Mouse (Mus musculus) intestine, postnatal 0 days (tissue): Measurements from ENCODE around the gene St3gal6. TPM values are rescaled to one million over a fixed set of nuclear protein-coding genes. Genes with fewer than 3 reads are reported as not detected.
A peak's percentile ranks its signal among the peaks of the same experiment; 100 is the strongest.

Experiments used
- ATAC-seq: fragments of 200-750 bp; cut with Nextera tagmentation; 2 replicates; pipeline ENCODE4 v1.8.0; 2017; ENCODE audit warnings: mild to moderate bottlenecking, moderate TSS enrichment, moderate library complexity
- H3K27ac ChIP-seq: fragments of 300-500 bp; sonication (generic); 2 replicates; pipeline ENCODE4 v1.5.1; 2014; ENCODE audit warnings: mild to moderate bottlenecking, low read depth, low read length, moderate library complexity
- H3K27me3 ChIP-seq: fragments of 300-500 bp; sonication (generic); replicated peaks from 2 replicates; pipeline ENCODE4 v1.6.1; 2014; ENCODE audit warnings: low read length, mixed read lengths; ENCODE audit not compliant: control insufficient read depth, insufficient read depth
- H3K36me3 ChIP-seq: fragments of 300-500 bp; sonication (generic); 2 replicates; pipeline ENCODE4 v1.6.1; 2014; ENCODE audit warnings: mild to moderate bottlenecking, moderate library complexity; ENCODE audit not compliant: control insufficient read depth, insufficient read depth
- H3K4me1 ChIP-seq: fragments of 300-500 bp; sonication (generic); replicated peaks from 2 replicates; pipeline ENCODE4 v1.6.1; 2014; ENCODE audit warnings: antibody characterized with exemption, low read length, mixed read lengths; ENCODE audit not compliant: control insufficient read depth, insufficient read depth
- H3K4me2 ChIP-seq: fragments of 300-500 bp; sonication (generic); replicated peaks from 2 replicates; pipeline ENCODE4 v1.6.1; 2014; ENCODE audit warnings: low read depth, mild to moderate bottlenecking, moderate library complexity
- H3K4me3 ChIP-seq: fragments of 300-500 bp; sonication (generic); 2 replicates; pipeline ENCODE4 v1.5.1; 2014; ENCODE audit warnings: low read depth, low read length
- H3K9ac ChIP-seq: fragments of 300-500 bp; sonication (generic); 2 replicates; pipeline ENCODE4 v1.6.1; 2014; ENCODE audit warnings: mild to moderate bottlenecking, low read depth, low read length
- H3K9me3 ChIP-seq: fragments of 300-500 bp; sonication (generic); 2 replicates; pipeline ENCODE4 v1.6.1; 2016; ENCODE audit warnings: mixed run types; ENCODE audit not compliant: control insufficient read depth
- CTCF ChIP-seq: sonication (generic); IDR thresholded peaks from 2 replicates; pipeline ENCODE4 v1.5.1; 2016; ENCODE audit warnings: low read depth, mild to moderate bottlenecking, control low read depth, antibody characterized with exemption, moderate library complexity
- WGBS: fragments of 180-500 bp; shearing (Covaris S2); extraction: QIAGEN DNeasy Blood & Tissue Kit; methylation state at CpG from one replicate; pipeline ENCODE4 v1.1.7; 2014; 5-methylcytosine and 5-hydroxymethylcytosine counted together
- polyA plus RNA-seq: library from polyadenylated mRNA; unstranded; fragments of >200 nt; fragmentation: Nextera tagmentation; extraction: Ambion mirVana; gene quantifications from 2 replicates; pipeline ENCODE4 v1.2.1, GENCODE M21; 2015

St3gal6 gene
- polyA plus RNA-seq, 1 experiment from 2014 or later = 32.5 TPM

DNA sequence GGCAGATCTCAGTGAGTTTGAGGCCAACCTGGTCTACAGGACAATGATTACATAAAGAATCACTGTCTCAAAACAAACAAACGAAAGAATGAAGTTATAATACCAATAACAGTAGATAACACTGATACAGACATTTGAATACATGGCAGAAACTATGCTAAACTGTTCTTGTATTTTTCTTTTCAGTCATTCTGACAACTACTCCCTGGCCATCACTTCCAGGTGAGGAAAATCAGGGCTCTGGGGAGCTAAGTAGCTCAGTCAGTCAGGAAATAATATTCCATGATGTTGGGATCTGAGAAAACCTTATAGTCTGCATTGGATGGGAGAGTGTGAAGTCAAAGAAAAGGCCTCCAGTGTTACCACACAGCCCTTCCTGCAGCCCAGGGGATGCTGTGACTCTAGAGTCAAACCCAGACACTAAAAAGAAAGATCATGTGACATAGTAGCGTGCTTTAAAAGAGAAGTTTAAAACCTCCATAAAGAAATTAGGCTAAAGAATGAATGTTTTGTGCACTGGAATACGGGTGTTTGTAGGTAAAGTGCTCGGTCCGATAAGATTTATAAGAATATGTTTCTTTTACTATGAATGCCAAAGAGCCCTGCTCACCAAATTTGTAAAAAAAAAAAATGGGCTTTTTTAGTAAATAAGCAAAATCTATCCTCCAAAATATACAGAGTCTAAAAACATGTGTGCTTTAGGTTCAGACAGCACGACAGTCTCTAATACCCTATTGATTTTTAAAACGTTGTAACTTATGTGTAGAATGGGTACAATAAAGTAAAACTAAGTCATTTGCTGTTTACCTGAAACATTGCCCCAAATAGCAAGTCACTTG is 6.9 kb downstream of the St3gal6 start:
- no peak for ATAC-seq
- Histone ChIP-seq H3K27me3 (no peaks in the 10 kb centered on the region), H3K4me3 (no peak overlapping the region), H3K36me3 (no peaks in the 10 kb centered on the region), H3K4me2 (no peak overlapping the region), H3K9ac (no peak overlapping the region), H3K27ac (no peak overlapping the region), H3K9me3 (no peaks in the 10 kb centered on the region), H3K4me1 (no peaks in the 10 kb centered on the region; the same call in 1 of the 2 replicates)
- 87% methylated on average over 7 of the region's 7 CpGs for WGBS
- TF ChIP-seq CTCF = no peak

DNA sequence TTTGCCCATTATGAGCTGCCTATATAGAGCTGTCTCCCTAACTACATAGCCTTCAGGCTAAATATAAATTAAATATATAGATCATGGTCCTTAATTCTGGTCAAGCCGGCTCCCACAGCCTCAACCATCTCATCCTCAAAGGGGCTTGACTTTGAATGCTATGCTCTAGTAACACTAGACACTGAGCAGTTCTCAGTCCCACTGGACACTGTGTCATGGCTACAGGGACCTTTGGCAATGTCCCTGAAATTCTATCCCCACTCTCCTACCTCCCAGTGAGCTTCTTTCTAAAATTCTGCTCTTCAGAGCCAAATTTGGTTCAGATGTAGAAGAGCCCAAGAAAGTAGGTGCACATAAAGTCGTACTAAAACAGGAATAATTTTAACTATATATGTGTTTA is 7.9 kb downstream of the St3gal6 start:
- no peaks in the 10 kb centered on the region; the same call in 1 of the 2 replicates for H3K4me1 ChIP-seq
- ATAC-seq = no peak
- no peak overlapping the region for H3K9ac ChIP-seq
- no peak overlapping the region for H3K27ac ChIP-seq
- 92% methylated on average over 2 of the region's 2 CpGs for WGBS
- no peak for TF ChIP-seq CTCF
- no peak overlapping the region for H3K4me2 ChIP-seq
- H3K9me3 ChIP-seq = no peaks in the 10 kb centered on the region
- no peaks in the 10 kb centered on the region for H3K36me3 ChIP-seq
- H3K27me3 ChIP-seq = no peaks in the 10 kb centered on the region
- no peak overlapping the region for H3K4me3 ChIP-seq

DNA sequence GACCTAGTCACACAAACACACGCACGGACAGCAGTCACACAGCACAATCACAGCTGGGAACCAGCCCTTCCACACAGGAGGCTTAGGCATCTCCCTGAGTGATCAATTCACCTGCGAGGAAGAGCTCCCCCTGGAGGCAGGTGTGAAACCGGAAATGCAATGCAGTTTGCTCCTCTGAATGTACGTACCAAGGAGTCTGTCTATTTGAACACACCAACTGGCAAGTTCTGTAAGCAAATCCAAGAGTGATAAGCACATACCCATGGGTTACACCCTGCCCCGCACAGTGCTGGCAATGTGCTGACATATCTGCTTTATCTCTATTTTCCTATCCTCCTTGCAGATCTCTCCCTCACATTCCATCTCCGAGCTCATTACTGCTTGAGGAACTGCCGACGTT is 9.5 kb downstream of the St3gal6 start:
- H3K4me2 ChIP-seq = no peak overlapping the region
- ATAC-seq = peak; percentile 50; the same call in 1 of the 2 replicates
- no peak overlapping the region for H3K4me3 ChIP-seq
- no peaks in the 10 kb centered on the region for H3K9me3 ChIP-seq
- no peaks in the 10 kb centered on the region for H3K36me3 ChIP-seq
- H3K9ac ChIP-seq = no peak overlapping the region
- TF ChIP-seq CTCF = peak; percentile 73
- no peaks in the 10 kb centered on the region; the same call in 1 of the 2 replicates for H3K4me1 ChIP-seq
- H3K27me3 ChIP-seq = no peaks in the 10 kb centered on the region
- WGBS = 74% methylated on average over 9 of the region's 9 CpGs
- no peak overlapping the region for H3K27ac ChIP-seq

DNA sequence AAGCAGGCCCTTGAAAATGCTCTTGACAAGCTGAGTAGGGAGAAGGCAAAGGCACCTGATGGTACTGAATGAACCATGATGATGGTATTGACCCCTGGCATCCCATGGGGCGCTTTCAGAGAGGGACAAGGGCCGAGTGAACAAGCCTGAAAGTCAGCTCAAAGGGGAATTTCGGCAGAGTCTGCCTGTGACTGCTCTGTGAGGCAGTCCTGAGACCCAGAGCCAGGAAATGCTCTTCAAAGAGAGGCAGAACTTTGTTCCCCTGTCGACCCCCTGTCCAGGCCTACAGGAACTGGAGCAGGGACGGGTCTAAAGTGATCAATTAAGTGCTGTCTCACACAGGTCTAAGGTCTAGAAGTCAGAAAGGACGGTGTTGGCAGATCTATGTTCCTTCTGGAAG is 10.3 kb downstream of the St3gal6 start:
- no peaks in the 10 kb centered on the region for H3K4me1 ChIP-seq
- ATAC-seq = no peak
- no peak overlapping the region for H3K27ac ChIP-seq
- no peaks in the 10 kb centered on the region for H3K9me3 ChIP-seq
- TF ChIP-seq CTCF = no peak
- no peak overlapping the region for H3K4me2 ChIP-seq
- H3K27me3 ChIP-seq = no peaks in the 10 kb centered on the region
- no peak overlapping the region for H3K9ac ChIP-seq
- H3K4me3 ChIP-seq = no peak overlapping the region
- 53% methylated on average over 6 of the region's 6 CpGs for WGBS
- no peaks in the 10 kb centered on the region for H3K36me3 ChIP-seq

DNA sequence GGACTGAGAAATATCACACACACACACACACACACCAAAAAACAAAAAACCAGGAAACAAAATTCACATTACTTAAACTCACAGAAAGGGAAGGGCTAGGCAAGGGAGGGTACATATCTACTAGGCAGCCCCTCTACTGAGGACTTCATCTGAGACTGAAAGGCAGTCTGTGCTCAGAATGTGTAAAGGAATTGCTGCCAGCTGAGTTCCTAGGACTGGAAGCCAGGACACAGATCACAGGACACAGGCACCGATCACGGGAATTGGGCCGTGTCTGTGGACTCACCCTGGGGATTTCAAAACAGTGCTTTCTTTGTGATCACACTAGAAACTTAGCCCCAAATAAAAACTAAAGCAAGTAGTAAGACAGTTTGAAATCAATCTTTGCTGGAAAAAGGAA is 11.2 kb downstream of the St3gal6 start:
- no peak overlapping the region for H3K27ac ChIP-seq
- H3K36me3 ChIP-seq = no peaks in the 10 kb centered on the region
- H3K4me2 ChIP-seq = no peak overlapping the region
- H3K4me1 ChIP-seq = no peaks in the 10 kb centered on the region
- no peak for TF ChIP-seq CTCF
- no peak overlapping the region for H3K9ac ChIP-seq
- 43% methylated on average over 3 of the region's 3 CpGs for WGBS
- H3K4me3 ChIP-seq = no peak overlapping the region
- no peak for ATAC-seq
- no peaks in the 10 kb centered on the region for H3K9me3 ChIP-seq
- no peaks in the 10 kb centered on the region for H3K27me3 ChIP-seq

DNA sequence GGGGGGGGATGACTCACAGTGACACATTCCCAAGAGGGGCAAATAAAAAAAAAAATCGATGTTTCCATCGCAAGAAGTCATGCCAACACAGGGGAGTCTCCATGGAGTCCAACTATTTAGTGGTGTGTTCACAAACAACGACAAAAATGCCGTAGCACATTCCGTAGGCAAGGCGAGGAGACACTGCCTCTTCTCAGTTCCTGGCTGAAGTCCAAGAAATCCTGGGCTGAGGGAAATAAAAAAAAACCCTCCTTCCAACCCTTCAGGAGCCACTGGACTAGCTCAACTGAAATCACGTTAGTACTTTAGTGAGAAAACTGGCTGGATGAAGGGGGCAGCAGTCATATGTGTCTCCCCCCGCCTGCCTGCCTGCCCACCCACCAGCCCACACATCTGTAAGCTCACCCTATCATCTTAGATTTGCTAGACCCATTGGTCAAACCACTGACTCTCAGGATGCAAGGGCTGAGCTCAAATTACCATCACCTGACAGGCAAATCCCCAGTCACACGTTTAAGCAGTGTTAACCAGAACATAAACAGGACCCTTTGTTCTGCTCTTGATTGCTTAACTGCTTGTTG is 11.8 kb downstream of the St3gal6 start:
- Histone ChIP-seq H3K4me2 (peak overlapping the region; percentile 25), H3K27me3 (no peaks in the 10 kb centered on the region), H3K9ac (no peak overlapping the region), H3K36me3 (no peaks in the 10 kb centered on the region), H3K27ac (no peak overlapping the region), H3K9me3 (no peaks in the 10 kb centered on the region), H3K4me3 (no peak overlapping the region), H3K4me1 (no peaks in the 10 kb centered on the region)
- ATAC-seq = peak; percentile 19; the same call in 1 of the 2 replicates
- WGBS = 18% methylated on average over 9 of the region's 9 CpGs
- TF ChIP-seq CTCF = no peak
